Mouse (Mus musculus): Measurements from ENCODE around the gene Mettl24. TPM values are rescaled to one million over a fixed set of nuclear protein-coding genes. Genes with fewer than 3 reads are reported as not detected.

The Mettl24 gene
- not detected for polyA plus RNA-seq (2017; shearing (Covaris generic))

GRCm38 (mm10) chr10:40683092-40683867 lies at the start of gene Mettl24:
Gene Mettl24, plus strand, starts transcription at chr10:40683282.

Other genes with a start within 250 kb of the Mettl24 start
- not detected for gene Slc22a16, start 112.9 kb upstream of the Mettl24 start, polyA plus RNA-seq (2017; shearing (Covaris generic))
- gene Ddo, start 53.3 kb upstream of the Mettl24 start, polyA plus RNA-seq (2017; shearing (Covaris generic)): 0.10 TPM
- gene Cdc40, start 200.0 kb downstream of the Mettl24 start, polyA plus RNA-seq (2017; shearing (Covaris generic)): 72.0 TPM
- not detected for gene Wasf1, start 200.2 kb downstream of the Mettl24 start, polyA plus RNA-seq (2017; shearing (Covaris generic))